Mouse (Mus musculus): ENCODE measurements around the gene Fam3a. TPM values are rescaled to one million over a fixed set of nuclear protein-coding genes. Genes with fewer than 3 reads are reported as not detected.
"Not testable (repeated sequence)": the region's sequence is repeated elsewhere in the genome, so short reads cannot be mapped to it uniquely, and the experiment has no call there.

The Fam3a gene
- polyA plus RNA-seq, 1 experiment from 2014 or later = 47.1 TPM

DNA sequence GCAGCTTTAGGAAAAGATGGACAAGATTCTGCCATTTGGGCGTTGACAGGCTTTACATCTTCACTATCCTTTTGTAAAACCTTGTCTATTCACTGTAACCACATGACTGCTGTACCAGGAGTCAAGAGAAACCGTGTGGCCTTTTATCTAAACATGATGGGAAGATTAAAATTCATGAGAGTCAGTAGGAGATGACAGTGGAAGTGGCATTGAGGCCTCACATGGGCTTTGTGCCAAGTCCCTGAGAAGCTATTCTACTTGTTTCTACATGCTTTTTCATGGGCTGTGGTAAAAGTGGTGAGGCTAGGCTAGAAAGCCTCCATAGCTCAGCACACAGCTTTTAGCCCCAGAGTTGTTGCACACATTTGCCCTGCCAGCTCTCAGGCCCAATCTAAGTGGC is 15.3 kb upstream of the Fam3a start:
- no peak for ATAC-seq (ENCODE audit: low FRiP score, low TSS enrichment)
- no peak overlapping the region for H3K4me2 ChIP-seq (replicated peaks; ENCODE audit: low read depth, low read length)
- no peaks in the 10 kb centered on the region for H3K4me1 ChIP-seq (ENCODE audit: insufficient read depth, low read length)
- 54% methylated on average over 2 of the region's 2 CpGs for WGBS
- H3K4me3 ChIP-seq (ENCODE audit: low read length) = no peak overlapping the region
- no peaks in the 10 kb centered on the region for H3K27me3 ChIP-seq (ENCODE audit: insufficient read depth, low read length)
- H3K27ac ChIP-seq (ENCODE audit: low read length) = no peak overlapping the region
- H3K36me3 ChIP-seq (ENCODE audit: insufficient read depth, low read length) = no peaks in the 10 kb centered on the region
- H3K9ac ChIP-seq (replicated peaks; ENCODE audit: low read length) = no peak overlapping the region
- no peaks in the 10 kb centered on the region for H3K9me3 ChIP-seq (ENCODE audit: low read length)

- no peak overlapping the region for H3K4me2 ChIP-seq (replicated peaks; ENCODE audit: low read depth, low read length)
- H3K36me3 ChIP-seq (ENCODE audit: insufficient read depth, low read length) = no peaks in the 10 kb centered on the region
- H3K27me3 ChIP-seq (ENCODE audit: insufficient read depth, low read length) = no peaks in the 10 kb centered on the region
- H3K9me3 ChIP-seq (ENCODE audit: low read length) = no peaks in the 10 kb centered on the region
- H3K4me3 ChIP-seq (ENCODE audit: low read length) = no peak overlapping the region
- H3K27ac ChIP-seq (ENCODE audit: low read length) = no peak overlapping the region
- H3K9ac ChIP-seq (replicated peaks; ENCODE audit: low read length) = no peak overlapping the region
- ATAC-seq (ENCODE audit: low FRiP score, low TSS enrichment) = no peak
- WGBS = 89% methylated on average over 3 of the region's 3 CpGs
- no peaks in the 10 kb centered on the region for H3K4me1 ChIP-seq (ENCODE audit: insufficient read depth, low read length)
Measured at GRCm38 (mm10) chrX:74400136-74400535, 7.1 kb upstream of the Fam3a start.

- H3K9me3 ChIP-seq (ENCODE audit: low read length) = no peaks in the 10 kb centered on the region
- 0 out of 2 replicates have a peak, but pooled peaks cover 6% of the 10 kb centered on the region for H3K4me1 ChIP-seq (ENCODE audit: insufficient read depth, low read length)
- H3K27ac ChIP-seq (ENCODE audit: low read length) = no peak overlapping the region
- H3K4me3 ChIP-seq (ENCODE audit: low read length) = no peak overlapping the region
- H3K27me3 ChIP-seq (ENCODE audit: insufficient read depth, low read length) = no peaks in the 10 kb centered on the region
- H3K9ac ChIP-seq (replicated peaks; ENCODE audit: low read length) = no peak overlapping the region
- H3K4me2 ChIP-seq (replicated peaks; ENCODE audit: low read depth, low read length) = no peak overlapping the region
- no peak for ATAC-seq (ENCODE audit: low FRiP score, low TSS enrichment)
- 0 out of 2 replicates have a peak, but pooled peaks cover 6% of the 10 kb centered on the region for H3K36me3 ChIP-seq (ENCODE audit: insufficient read depth, low read length)
Measured at GRCm38 (mm10) chrX:74388153-74388552, 4.9 kb downstream of the Fam3a start.

- Histone ChIP-seq H3K27me3 (ENCODE audit: insufficient read depth, low read length) (no peaks in the 10 kb centered on the region), H3K4me2 (replicated peaks; ENCODE audit: low read depth, low read length) (no peak overlapping the region), H3K36me3 (ENCODE audit: insufficient read depth, low read length) (0 out of 2 replicates have a peak, but pooled peaks cover 6% of the 10 kb centered on the region), H3K9me3 (ENCODE audit: low read length) (no peaks in the 10 kb centered on the region), H3K4me1 (ENCODE audit: insufficient read depth, low read length) (no peaks in the 10 kb centered on the region), H3K4me3 (ENCODE audit: low read length) (no peak overlapping the region), H3K9ac (replicated peaks; ENCODE audit: low read length) (no peak overlapping the region), H3K27ac (ENCODE audit: low read length) (no peak overlapping the region)
- WGBS = 87% methylated on average over 2 of the region's 2 CpGs
- no peak for ATAC-seq (ENCODE audit: low FRiP score, low TSS enrichment)
Measured at GRCm38 (mm10) chrX:74384451-74384850, 8.6 kb downstream of the Fam3a start.

DNA sequence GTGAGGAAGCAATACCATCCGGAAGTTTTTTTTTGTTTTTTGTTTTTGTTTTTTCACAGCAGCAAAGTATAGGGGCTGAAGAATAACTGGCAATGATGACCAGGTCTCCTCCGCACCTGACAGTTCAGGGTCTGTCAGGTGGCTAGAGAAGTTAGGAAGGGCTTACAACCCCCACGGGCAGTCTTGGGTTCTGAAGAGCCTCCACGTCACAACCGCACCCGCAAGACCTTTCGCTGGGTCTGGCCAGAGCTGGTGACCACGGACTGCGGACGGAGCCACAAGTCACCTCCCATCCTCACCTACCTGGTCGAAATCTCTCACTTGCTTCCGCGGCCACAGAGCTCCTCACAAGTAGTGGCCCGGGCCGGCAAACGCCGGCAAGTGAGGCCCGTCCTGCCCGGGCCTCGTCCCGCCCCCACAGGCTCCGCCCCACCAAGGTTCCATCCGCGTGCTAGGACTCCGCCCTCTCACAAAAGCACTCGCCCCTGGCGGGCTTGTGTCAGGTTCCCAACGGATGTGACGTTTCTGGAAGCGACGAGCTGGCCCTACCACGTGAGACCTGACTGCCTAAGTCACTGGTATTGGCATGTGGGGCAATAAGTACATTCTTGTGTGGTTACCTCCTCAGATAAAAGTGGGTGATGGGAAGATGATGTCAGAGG is 20.1 kb downstream of the Fam3a start, which contains the start of the genes Ubl4a and Slc10a3:
Gene Ubl4a (minus strand): TSS at position 331 of the 662 bp plus-strand sequence.
Gene Slc10a3 (minus strand): TSS at position 462 of the 662 bp plus-strand sequence.
- ATAC-seq (ENCODE audit: low FRiP score, low TSS enrichment) = peak; percentile 90
- H3K27me3 ChIP-seq (ENCODE audit: insufficient read depth, low read length) = no peaks in the 10 kb centered on the region
- 28% methylated on average over 31 of the region's 32 CpGs for WGBS

DNA sequence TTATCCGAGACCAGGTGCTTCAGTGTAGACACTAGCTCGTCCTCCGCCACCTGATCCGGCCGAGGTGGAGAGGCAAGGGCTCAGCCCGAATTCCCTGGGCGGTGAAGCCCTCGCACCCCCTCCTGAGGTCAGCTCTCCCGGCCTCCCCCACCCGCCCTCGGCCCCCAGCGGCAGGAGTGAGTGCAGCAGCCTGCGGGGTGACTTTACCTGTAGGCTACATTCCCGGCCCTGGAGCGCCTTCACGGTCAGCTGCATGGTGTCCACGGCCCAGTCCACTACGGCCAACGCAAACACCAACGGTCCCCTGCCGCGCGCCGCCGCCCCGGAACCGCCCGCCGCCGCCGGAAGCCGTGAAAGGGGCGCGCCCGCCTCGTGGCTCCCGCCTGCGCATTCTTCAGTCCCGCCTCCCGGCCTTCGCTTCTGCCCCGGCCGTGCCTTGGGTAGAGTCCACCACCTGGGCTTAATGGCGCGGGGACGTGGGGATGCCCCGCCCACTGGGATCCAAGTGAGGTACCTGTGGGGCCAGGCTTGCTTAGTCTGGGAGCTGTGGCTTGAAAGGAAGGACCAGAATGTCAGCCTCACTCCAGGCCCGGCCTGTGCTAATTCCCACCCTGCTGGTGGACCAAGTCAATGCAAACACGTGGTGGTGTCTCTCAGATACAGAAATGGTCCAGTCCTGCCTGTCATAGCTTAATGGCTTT is 24.7 kb downstream of the Fam3a start:
- Histone ChIP-seq H3K27me3 (ENCODE audit: insufficient read depth, low read length) (no peaks in the 10 kb centered on the region; the same call in 1 of the 2 replicates), H3K4me3 (ENCODE audit: low read length) (peak overlapping the region; percentile 65), H3K9ac (replicated peaks; ENCODE audit: low read length) (peak overlapping the region; percentile 85), H3K36me3 (ENCODE audit: insufficient read depth, low read length) (0 out of 2 replicates have a peak, but pooled peaks cover 9% of the 10 kb centered on the region), H3K4me2 (replicated peaks; ENCODE audit: low read depth, low read length) (peak overlapping the region; percentile 64), H3K9me3 (ENCODE audit: low read length) (no peaks in the 10 kb centered on the region), H3K27ac (ENCODE audit: low read length) (peak overlapping the region; percentile 79), H3K4me1 (ENCODE audit: insufficient read depth, low read length) (peaks cover 4% of the 10 kb centered on the region; the same call in 1 of the 2 replicates)
- 28% methylated on average over 35 of the region's 49 CpGs for WGBS
- peak; percentile 90 for ATAC-seq (ENCODE audit: low FRiP score, low TSS enrichment)

More for the DNA sequence above, 20.1 kb downstream of the Fam3a start, which contains the start of the genes Ubl4a and Slc10a3:
- H3K36me3 ChIP-seq (ENCODE audit: insufficient read depth, low read length) = 0 out of 2 replicates have a peak, but pooled peaks cover 5% of the 10 kb centered on the region
- H3K4me3 ChIP-seq (ENCODE audit: low read length) = peak within 1 kb of the TSS; percentile 56
- no peaks in the 10 kb centered on the region for H3K4me1 ChIP-seq (ENCODE audit: insufficient read depth, low read length)
- no peak within 1 kb of the TSS for H3K27ac ChIP-seq (ENCODE audit: low read length)
- no peaks in the 10 kb centered on the region for H3K9me3 ChIP-seq (ENCODE audit: low read length)
- H3K4me2 ChIP-seq (replicated peaks; ENCODE audit: low read depth, low read length) = peak within 1 kb of the TSS; percentile 64
- peak within 1 kb of the TSS; percentile 64 for H3K9ac ChIP-seq (replicated peaks; ENCODE audit: low read length)

GRCm38 (mm10) chrX:74367512-74367911 is 25.6 kb downstream of the Fam3a start:
- peak overlapping the region; percentile 79 for H3K27ac ChIP-seq (ENCODE audit: low read length)

DNA sequence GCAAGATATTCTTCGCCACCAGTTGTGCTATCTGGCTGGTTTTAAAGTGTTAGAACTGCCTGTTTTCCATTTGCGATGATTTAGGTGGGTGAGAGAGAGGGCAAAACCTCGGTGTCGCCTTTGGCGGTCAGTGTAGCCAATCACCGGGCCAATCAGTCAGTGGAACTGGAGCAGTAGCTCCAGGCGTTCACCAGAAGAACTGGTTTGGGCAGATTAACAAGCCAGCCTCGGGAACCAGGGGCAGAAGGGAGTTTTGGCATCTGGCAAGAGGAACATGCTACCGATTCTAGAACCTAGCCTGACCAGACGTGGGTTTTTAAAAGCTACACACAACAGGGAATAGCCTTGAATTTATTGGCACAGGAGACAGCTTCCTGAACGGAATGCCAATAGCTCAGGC is 33.9 kb downstream of the Fam3a start:
- Histone ChIP-seq H3K4me3 (ENCODE audit: low read length) (no peak overlapping the region), H3K4me2 (replicated peaks; ENCODE audit: low read depth, low read length) (no peak overlapping the region), H3K4me1 (ENCODE audit: insufficient read depth, low read length) (no peaks in the 10 kb centered on the region), H3K9me3 (ENCODE audit: low read length) (no peaks in the 10 kb centered on the region), H3K36me3 (ENCODE audit: insufficient read depth, low read length) (no peaks in the 10 kb centered on the region), H3K27ac (ENCODE audit: low read length) (no peak overlapping the region), H3K27me3 (ENCODE audit: insufficient read depth, low read length) (no peaks in the 10 kb centered on the region), H3K9ac (replicated peaks; ENCODE audit: low read length) (no peak overlapping the region)
- ATAC-seq (ENCODE audit: low FRiP score, low TSS enrichment) = no peak
- WGBS = 37% methylated on average over 11 of the region's 11 CpGs

More at GRCm38 (mm10) chrX:74367512-74367911, 25.6 kb downstream of the Fam3a start:
- WGBS = 65% methylated on average over 10 of the region's 10 CpGs
- H3K27me3 ChIP-seq (ENCODE audit: insufficient read depth, low read length) = no peaks in the 10 kb centered on the region; the same call in 1 of the 2 replicates
- H3K9ac ChIP-seq (replicated peaks; ENCODE audit: low read length) = peak overlapping the region; percentile 85
- H3K4me1 ChIP-seq (ENCODE audit: insufficient read depth, low read length) = peaks cover 4% of the 10 kb centered on the region; the same call in 1 of the 2 replicates
- peak overlapping the region; percentile 64 for H3K4me2 ChIP-seq (replicated peaks; ENCODE audit: low read depth, low read length)
- peak overlapping the region; percentile 65 for H3K4me3 ChIP-seq (ENCODE audit: low read length)
- ATAC-seq (ENCODE audit: low FRiP score, low TSS enrichment) = no peak
- H3K9me3 ChIP-seq (ENCODE audit: low read length) = no peaks in the 10 kb centered on the region
- H3K36me3 ChIP-seq (ENCODE audit: insufficient read depth, low read length) = 0 out of 2 replicates have a peak, but pooled peaks cover 9% of the 10 kb centered on the region

- H3K27me3 ChIP-seq (ENCODE audit: insufficient read depth, low read length); ATAC-seq (ENCODE audit: low FRiP score, low TSS enrichment); H3K4me1 ChIP-seq (ENCODE audit: insufficient read depth, low read length); H3K9ac ChIP-seq (replicated peaks; ENCODE audit: low read length); H3K9me3 ChIP-seq (ENCODE audit: low read length); H3K4me2 ChIP-seq (replicated peaks; ENCODE audit: low read depth, low read length); H3K27ac ChIP-seq (ENCODE audit: low read length); H3K36me3 ChIP-seq (ENCODE audit: insufficient read depth, low read length); H3K4me3 ChIP-seq (ENCODE audit: low read length): not testable (repeated sequence)
- WGBS = 85% methylated on average over 2 of the region's 3 CpGs
Measured at GRCm38 (mm10) chrX:74357069-74357468, 36.0 kb downstream of the Fam3a start.

- Histone ChIP-seq H3K36me3 (ENCODE audit: insufficient read depth, low read length) (no peaks in the 10 kb centered on the region), H3K27me3 (ENCODE audit: insufficient read depth, low read length) (no peaks in the 10 kb centered on the region), H3K9ac (replicated peaks; ENCODE audit: low read length) (peak within 1 kb of the TSS; percentile 69), H3K27ac (ENCODE audit: low read length) (peak within 1 kb of the TSS; percentile 56; the same call in 1 of the 2 replicates), H3K9me3 (ENCODE audit: low read length) (no peaks in the 10 kb centered on the region), H3K4me3 (ENCODE audit: low read length) (peak within 1 kb of the TSS; percentile 59), H3K4me2 (replicated peaks; ENCODE audit: low read depth, low read length) (peak within 1 kb of the TSS; percentile 51), H3K4me1 (ENCODE audit: insufficient read depth, low read length) (0 out of 2 replicates have a peak, but pooled peaks cover 5% of the 10 kb centered on the region)
- peak; percentile 89 for ATAC-seq (ENCODE audit: low FRiP score, low TSS enrichment)
- WGBS = 19% methylated on average over 11 of the region's 22 CpGs
Measured at GRCm38 (mm10) chrX:74353467-74353770, 39.7 kb downstream of the Fam3a start, which contains the start of gene Lage3. Gene Lage3, minus strand, starts transcription at chrX:74353618.
